Mouse (Mus musculus) lung, adult 2 months (tissue): ENCODE measurements around the gene A930002H24Rik.

Experiments used
- CTCF ChIP-seq: fragments of 200-500 bp; IDR thresholded peaks from 2 replicates; pipeline ENCODE4 v1.5.1; 2011; ENCODE audit warnings: mild to moderate bottlenecking, low read length, control low read depth; ENCODE audit not compliant: insufficient read depth
- POLR2A ChIP-seq: fragments of 200-500 bp; IDR thresholded peaks from 2 replicates; pipeline ENCODE4 v1.6.1; 2011; ENCODE audit warnings: low read depth, mild to moderate bottlenecking, control low read depth, low read length, borderline replicate concordance; ENCODE audit errors: extremely low read depth

DNA sequence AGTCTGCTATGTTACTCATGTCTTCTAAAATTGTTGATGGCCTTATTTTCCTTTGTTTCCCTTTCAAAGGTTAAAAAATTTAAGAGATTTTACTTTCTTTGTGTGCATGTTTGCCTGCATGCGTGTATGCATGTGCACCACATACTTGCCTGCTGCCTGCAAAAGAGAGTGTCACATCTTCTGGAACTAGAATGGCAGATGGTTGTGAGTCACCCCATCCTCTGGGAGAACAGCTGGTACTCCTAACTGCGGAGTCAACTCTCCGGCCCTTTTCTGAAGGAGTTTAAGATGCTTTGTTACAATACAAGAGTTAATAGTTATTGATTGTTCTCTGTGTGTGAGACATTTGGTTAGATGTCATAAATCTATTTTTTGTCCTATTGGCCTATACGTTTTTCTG, 15.3 kb upstream of the A930002H24Rik start:
- no peak for TF ChIP-seq CTCF
- TF ChIP-seq POLR2A = no peak
